Mouse (Mus musculus) T-helper 17 cell (primary cell): ENCODE data around the gene Acot7.

ENCODE experiments used
- in situ Hi-C, 2 experiments: fragments of 300-600 bp; cut with MboI, MseI; formaldehyde crosslinking; loops; 1 replicate in 1 of 2; 2 replicates in 1 of 2; pipeline ENCODE4 v1.15.1; 2025; ENCODE audit warnings: high pct_unique_total_duplicates in 2 of 2

The Acot7 gene

DNA sequence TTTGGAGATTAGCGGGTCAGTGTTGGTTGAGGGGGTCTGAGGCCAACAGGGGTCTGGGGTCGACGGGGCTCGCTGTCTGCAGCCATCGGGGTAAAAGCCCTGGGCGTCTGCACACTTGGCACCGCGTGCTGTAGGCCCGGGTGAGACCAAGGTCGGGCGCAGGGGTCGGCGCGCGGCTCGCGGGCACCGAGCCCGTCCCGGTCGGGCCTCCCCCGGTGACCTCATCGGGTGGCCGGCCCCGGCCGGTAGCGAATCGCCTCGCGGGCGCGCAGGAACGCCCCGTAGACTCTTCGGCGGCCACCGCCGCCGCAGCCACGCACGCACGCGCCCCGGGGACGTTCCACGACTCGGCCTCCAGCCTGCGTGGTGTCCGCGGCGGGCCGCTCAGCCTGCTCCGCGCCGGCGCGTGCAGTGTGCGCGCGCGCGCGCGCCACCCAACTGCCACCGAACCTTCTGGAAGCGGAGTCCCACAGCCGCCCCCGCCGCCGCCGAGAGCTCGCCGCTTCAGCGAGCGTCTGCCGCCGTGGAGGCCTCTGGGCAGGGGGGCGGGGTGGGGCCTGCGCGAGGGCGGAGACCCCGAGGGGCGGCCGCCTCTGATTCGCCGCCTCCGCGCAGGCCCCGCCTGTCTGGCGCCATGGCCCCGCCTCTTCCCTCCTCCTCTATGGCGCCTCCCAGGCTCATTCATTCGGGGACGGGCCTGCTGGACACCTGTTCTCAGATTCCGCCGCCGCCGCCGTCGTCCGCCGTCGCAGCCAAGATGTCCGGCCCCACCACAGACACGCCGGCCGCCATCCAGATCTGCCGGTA, at the start of gene Acot7:
Gene Acot7 (plus strand): TSS at position 598 of the 807 bp plus-strand sequence.
- in situ Hi-C loops = loop anchor here (5.0 to 10.0 kb wide), 3 partner anchors 35 to 1383 kb away; no protein-coding TSS in a partner anchor

DNA sequence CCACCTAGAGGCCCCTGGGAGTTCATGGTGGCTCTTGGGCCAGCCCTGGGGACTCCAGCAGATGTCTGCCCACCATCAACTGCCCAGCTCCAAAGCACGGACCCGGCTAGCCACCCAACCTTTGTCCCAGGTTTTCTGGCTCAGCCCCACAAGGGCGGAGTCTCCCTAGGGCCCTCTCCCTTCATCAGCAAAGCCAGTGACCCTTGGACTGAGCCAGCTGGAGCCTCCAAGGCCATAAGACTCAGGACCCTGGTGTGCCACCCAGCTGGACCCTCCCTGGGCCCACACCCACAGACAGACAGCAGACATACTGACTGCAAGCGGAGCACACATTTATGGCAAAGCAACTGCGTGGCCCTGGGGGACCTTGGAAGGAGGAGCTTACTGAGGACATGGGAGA, 49.1 kb upstream of the Acot7 start:
- in situ Hi-C loops = no loop called here

DNA sequence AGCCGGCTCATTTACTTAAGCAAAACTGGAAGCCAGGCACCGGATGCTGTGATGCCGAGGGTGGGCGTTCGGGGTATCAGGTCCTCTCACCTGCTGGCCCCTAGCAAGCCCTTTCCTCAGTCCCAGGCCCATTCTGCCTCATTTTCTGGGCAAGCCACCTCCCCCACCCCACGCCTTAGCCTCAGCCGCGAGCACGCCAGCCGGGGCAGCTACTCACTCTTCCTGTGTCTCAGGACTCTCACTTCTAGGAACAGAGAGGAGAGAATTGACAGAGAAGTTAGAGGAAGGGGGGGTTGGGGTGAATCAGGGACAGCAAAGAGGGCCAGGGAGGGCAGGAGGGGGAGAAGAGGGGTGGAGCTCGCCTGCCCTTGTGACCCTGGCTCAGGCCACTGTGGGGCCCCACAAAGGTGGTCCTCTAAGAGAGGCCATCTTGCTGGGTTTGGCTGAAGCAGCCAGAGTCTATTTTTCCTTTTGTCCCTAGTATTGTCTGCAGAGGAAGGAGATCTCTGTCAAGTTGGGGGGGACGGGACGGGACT, 48.5 kb upstream of the Acot7 start:
- in situ Hi-C loops = no loop called here

DNA sequence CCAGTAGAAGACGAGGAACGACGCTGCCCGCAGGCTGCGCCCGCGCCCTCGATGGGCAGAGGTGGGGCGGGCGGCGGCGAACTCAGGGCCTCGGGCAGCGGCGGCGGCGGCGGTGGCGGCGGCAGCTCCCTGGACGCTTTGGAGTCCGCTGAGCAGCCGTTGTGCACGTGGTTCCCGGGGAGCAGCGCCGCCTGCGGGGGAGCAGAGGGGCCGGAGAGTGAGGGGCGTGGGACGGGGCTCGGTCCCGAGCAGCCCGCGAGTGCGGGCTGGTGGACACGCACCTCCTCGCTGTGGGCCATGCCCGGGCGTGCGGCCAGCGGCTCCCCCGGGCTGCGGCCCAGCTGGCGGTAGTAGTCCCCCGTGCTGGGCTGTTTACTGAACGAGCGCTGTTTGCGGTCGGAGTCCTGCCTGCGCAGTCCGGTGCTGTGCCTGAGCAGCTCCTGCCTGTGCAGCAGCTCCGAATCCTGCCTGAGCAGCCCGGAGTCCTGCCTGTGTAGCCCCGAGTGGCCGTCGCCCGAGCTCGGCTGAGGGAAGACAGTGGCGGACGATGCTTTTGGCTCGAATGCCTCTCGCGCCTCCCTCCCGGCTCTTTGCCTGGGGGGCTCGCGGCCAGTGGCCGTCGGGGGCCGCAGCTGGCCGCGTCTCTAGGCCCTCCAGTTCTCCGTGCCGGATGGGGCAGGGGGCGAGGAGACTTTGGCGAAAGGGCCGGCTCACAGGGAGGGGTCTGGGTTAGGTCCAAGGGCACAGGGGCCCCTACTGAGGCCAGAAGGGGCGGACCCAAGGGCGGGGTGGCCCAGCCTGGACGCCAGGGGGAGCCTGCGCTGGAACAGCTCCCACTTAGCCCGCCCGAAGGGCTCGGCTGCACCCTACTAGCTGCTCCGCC, 46.9 kb upstream of the Acot7 start:
- in situ Hi-C loops = no loop called here

DNA sequence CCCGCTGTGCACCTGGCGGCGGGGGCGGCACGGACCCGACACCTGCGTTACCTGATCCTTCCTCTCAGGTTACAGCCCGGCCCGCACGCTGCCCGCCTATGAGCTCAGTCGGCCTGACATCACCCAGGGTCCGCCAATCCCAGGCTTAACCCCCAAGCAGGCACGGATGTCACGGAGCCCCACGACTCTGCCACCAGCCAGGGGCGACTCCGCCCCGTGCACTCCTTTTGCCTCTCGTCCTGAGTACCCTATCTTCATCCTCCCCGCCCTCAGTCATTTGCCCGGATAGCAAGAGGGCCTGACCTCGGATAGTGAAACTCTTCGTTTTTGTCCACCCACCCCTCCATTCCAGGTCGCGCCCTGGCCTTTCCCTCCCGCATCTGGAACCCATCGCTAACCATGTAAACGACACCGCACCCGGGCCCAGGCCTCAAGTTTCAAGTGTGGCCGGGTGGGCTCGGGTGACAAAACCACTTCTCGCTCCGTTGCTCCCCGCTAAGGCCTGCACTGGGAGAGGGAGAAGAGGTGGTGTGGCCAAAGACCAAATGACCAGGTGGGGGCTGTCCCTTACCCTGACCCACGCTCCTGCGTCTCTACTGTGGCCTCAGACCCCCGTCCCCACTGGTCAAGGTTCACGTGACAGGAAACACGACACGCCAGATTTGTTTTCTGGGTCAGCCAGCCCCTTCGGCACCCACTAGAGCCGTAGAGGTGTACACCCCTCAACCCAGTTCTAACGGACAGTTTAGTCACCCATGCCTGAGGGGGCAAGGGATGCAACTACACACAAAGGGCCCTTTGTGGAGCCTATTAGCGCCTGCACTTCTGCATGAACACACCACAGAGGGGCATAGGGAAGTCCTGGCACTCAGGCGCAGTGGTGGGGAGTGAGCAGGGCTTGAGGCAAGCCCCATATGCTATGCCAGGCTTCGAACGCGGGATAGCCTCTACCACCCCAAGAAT, 45.8 kb upstream of the Acot7 start:
- in situ Hi-C loops = no loop called here

DNA sequence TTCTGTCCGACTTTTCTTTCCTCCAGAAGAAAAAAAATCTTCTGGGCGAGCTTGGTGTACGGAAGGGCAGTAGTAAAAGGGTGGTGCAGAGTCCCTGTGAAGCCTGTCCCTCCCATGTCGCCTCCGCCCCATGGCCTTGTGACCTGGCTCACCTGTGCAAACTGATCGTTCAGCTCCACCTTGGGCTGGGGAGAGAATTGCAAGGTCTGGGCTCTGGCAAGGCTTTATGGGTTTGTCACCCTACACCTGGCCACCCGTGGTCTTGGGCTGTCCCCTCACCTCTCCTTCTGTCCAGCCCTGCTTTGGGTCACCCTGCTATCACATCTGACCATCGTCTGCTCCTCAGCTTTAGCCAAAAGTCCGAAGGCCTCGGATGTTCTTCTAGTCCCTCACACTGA, 45.2 kb upstream of the Acot7 start:
- in situ Hi-C loops = no loop called here

DNA sequence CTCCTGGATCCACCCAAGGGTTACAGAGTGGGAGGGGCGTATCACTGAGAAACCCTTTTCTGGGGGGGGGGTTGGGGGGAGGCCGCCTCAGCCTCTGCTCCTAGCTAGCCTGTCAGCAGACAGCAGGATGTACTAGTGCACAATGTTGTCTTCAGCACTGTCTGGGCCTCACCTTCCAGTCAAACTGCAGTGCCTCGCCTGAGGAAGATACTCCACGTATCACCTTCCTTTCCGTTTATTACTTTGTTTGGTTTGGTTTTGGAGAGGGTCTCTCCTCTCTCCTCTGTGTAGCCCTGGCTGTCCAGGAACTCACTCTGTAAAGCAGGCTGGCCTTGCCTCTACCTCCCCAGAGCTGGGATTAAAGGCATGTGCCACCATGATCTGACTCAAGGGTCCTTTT, 44.7 kb upstream of the Acot7 start:
- in situ Hi-C loops = no loop called here

DNA sequence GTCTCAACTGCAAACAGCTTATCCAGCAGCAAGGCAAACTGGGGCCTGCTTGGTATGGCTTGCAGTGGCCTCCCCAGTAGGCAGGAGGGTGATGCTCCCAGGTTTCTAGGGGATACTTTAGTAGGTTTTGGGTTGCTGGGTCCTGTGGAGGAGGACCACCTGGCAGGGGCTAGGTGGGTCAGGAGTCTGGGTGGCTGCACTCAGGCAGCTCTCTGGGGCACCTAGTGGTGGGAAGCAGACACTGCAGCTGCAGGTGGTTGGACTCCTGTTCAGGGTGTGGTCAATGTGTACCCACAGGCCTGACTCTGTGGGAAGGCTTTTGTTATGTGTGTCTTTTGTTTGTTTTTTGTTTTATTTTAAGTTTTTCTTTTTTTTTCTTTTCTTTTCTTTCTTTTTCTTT, 43.4 kb upstream of the Acot7 start:
- in situ Hi-C loops = no loop called here

DNA sequence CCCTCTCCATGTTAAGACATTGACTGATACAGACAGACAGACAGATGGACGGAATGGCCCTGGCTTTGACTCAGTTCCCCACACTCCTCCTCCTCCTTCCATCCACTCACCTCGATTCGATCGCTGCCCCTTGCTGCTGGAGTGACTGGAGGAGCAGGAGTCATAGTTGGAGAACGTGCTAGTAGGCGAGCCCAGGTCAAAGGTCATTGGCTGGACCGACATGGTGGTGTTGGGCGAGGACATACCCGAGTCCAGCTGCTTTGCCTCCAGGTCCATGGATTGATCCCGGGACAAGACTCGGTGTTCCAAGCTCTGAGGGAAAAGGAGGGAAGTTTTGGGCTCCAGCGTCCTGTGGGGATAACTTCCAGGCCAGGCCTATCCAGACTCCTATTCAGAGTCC, 42.6 kb upstream of the Acot7 start:
- in situ Hi-C loops = no loop called here

DNA sequence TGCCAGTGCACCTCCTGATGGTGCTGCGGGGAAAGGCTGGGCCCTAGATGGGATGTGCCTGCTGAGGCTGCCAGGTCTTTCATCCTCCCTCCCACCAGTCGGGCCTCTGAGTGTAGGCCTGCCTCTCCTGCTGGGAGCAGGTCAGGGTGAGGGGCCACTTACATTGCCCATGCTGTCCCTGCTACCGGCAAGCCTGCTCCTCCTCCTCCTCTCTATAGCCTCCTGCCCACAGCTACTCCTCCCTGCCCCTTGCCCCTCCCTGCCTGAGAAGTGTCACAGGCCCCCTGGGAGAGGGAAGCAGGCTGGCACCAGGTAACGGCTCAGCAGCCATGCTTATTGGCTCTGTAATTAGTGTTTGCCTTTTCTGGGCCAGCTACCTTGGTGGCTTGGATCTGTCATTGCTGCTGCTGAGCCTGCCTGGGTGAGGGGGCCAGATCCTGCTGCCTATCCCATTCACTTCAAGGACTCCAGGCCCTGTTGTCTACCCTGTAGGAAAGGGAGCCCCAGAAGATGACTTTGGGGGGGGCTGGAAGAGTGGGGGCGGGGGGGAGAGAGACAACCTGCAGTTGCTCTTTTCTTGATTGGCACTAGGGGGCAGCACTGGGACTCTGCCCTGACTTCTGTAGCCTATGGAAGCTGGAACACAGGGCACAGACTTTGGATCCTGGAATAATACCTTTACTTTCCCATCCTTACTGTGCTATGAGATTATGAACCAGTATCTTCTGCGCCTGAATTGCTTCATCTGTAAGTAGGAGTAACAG, 41.6 kb upstream of the Acot7 start:
- in situ Hi-C loops = no loop called here

DNA sequence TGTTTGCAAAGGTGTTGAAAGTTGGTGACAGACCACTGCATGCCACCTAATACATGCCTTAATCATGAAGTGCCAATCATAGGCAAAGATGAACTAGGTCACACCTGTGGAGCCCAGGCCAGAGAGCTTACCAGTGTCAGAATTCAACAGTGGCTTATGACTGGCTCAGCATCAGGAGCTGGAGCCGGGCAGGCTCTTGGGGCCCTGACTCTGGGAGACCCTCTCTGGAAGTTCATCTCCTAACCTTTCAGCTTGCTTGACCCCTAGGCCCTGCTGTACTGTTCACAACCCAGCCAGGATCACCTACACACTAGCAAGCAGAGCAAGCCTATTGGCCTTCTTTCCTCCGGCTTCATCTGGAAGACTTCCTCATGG, 41.1 kb upstream of the Acot7 start:
- in situ Hi-C loops = no loop called here

DNA sequence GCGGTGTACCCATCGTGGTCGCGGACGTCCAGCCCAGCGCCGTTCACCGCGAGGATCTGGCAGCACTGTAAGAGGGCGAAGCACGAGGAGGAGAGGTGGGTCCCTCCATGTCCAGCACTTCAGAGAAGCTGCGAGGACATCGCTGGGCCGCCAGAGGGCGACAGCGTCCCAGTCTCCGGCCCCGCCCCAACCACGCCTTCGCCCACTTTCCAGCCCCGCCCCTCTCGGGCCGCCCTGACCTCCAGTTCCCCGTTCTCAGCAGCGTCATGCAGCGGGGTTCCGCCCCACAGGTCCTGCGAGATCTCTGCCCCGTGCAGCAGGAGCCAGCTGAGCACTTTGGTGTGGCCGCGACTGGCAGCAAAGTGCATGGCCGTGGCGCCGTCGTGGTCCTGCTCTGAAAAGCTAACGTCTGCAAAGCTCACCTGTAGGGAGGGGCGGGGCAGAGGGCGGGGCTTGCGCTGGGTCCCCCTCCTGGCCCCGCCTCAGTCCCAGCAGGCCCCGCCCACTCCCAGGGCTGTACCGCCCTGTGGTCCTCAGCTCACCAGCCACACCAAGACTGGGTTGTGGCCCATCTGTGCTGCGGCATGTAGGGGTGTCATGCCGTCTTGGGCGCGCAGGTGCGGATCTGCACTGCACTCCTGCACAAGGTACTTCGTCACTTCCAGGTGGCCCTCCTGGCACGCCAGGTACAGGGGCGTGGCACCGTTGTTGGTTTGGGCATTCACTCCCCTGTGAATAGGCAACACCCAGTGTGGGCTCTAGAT, 39.3 kb upstream of the Acot7 start:
- in situ Hi-C loops = no loop called here

DNA sequence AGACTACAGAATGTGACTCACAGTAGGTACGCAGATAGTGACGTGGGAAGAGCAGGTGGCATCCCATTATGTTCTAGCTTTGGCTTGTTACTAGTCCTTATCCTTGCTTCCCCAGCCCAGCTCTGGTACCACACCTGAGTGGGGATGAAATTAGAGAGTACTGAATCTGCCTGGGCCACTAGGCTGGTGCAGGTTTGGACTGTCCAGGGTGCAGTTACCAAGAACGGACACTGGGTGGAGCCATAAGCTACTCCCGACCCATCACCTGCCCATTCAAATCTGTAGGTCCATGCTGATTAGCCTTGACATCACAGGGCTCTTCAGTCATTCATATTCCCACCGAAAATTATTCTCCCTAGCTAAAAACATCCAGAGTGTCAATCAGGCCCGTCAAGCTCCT, 37.5 kb upstream of the Acot7 start:
- in situ Hi-C loops = no loop called here

DNA sequence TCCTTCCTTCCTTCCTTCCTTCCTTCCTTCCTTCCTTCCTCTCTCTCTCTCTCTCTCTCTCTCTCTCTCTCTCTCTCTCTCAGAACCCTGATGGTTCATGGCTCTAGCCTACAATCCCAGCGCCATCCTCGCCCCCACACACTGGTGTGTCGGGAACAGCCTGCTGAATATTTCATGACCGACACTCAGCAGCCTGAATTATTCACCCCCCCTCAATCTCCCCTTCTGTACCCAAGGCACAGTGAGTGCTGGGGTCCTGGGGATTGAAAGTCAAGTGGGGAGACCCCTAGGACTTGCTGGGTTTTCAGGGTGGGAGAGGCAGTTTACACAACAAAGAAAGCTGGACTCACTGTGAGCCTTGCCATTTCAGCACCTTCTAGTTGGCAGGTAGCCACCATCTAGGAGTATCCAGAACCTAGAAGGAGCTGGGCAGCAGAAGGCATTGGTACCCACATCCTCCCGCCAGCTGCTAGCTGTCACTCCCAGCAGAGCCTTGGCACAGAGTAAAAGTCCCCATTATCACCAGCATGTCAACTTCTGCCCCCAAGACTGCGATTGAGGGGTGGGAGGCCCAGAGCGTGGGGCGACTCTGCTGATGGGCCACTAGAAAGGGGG, 36.3 kb upstream of the Acot7 start:
- in situ Hi-C loops = no loop called here

DNA sequence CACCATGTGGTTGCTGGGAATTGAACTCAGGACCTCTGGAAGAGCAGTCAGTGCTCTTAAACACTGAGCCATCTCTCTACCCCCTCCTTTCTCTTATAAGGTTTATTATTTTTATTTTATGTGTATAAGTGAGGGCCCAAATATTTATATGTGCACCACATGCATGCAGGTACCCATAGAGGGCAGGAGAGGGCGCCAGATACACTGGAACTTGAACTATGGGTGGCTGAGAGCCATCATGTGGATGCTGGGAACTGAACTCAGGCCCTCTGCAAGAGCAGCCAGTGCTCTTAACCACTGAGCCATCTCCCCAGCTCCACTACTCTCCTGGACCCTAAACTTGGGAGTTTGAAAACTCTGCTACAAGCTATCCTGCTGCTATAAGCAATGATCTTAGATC, 34.3 kb upstream of the Acot7 start:
- in situ Hi-C loops = no loop called here

DNA sequence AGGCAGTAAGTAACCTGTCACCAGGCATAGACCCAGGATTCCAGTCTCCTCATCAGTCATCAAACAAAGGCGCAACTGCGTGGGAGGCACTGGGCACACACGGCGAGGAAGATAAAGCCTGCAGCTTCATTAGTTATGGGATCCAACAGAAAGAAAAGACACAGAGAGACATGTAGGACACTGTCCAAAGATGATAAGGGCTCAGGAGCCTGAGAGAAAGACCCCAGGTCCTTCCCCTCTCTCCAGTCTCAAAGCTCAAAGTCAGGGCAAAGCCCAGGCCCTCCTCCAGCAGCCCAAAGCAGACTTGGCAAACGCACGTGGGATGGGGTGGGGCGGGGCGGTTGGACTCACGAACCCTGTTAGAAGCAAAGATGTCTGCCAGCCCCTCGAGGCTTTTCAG, 32.5 kb upstream of the Acot7 start:
- in situ Hi-C loops = no loop called here

DNA sequence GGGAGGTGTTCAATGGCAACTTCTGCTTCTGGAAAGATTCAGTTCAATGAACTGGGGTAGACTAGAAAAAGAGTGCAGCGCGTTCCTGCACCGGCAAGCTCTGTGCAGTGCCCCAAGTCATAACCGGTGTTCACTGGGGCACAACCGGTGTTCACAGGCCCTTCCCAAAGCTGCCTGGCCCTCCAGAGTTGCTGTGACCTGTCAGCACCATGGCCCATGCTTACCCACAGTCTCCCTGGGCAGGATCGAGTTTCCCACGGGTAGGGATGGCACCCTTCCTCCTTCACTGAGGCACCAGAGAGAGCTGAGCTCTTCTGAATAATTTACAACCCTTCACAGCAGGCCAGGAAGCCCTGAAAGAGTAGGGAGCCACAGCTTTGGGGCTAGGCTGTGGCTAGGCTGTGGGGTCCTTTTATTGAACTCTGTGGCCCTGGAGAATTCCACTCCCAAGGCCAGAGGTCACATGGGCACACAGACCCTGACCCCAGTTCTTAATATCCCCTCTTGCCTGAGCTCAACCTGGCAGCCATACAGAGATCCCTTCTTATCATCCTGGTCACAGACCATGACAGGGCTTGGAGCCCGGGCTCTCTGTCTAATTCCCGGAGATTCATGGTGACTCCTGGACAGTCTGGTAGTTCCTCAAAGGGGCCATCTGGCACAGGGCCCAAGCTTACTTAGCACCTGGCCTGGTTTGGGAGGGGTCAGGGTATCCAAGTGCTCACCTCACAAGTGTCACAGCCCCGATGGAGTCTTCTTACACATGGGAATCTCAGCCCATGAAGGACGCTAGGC, 31.7 kb upstream of the Acot7 start:
- in situ Hi-C loops = no loop called here

DNA sequence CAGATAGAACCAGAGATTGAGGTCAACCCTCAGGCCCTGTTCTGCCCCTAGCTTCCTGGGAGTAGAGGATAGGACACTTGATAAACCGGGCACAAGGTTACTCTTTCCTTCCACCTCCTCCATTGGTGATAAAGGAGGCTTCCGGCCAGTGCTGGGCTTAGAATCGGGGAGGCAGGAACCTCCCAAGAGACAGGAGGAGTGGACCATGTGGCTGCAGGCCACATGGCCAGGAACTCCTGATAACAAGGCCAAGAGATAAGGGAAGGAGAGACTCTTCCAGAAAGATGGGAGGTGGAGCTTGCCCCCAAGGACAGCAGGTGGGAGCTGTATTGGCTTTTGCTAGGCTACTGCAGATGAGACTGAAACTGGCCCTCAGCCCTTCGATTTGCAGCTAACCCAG, 27.4 kb upstream of the Acot7 start:
- in situ Hi-C loops = loop anchor here (25.0 kb wide), 2 partner anchors 287 to 1987 kb away; partner anchors contain the start of genes Trp73 (in 1 of the 2) and Wrap73 (in 1 of the 2)
